Mouse (Mus musculus) frontal cortex, postnatal 36 days (tissue): ENCODE measurements around the gene Ndc1.

Experiments
- DNase-seq, 2 experiments: peaks; one replicate each; pipeline ENCODE4 v3.0.0; 2022; ENCODE audit warnings: low spot score in 2 of 2

The Ndc1 gene

GRCm38 (mm10) chr4:107442288-107442687, 74.7 kb downstream of the Ndc1 start:
- no peak for DNase-seq

GRCm38 (mm10) chr4:107442891-107443483, 75.4 kb downstream of the Ndc1 start:
- no peak for DNase-seq

GRCm38 (mm10) chr4:107443621-107444020, 76.0 kb downstream of the Ndc1 start:
- DNase-seq = no peak

GRCm38 (mm10) chr4:107448481-107448880, 80.9 kb downstream of the Ndc1 start:
- no peak for DNase-seq

- no peak for DNase-seq
These were observed 81.9 kb downstream of the Ndc1 start for GRCm38 (mm10) chr4:107449519-107449918.

- no peak for DNase-seq
These were observed 84.9 kb downstream of the Ndc1 start for GRCm38 (mm10) chr4:107452266-107453015.

- DNase-seq = peak; percentile 73 to 84
These were observed 85.8 kb downstream of the Ndc1 start for GRCm38 (mm10) chr4:107453141-107453984.

- no peak for DNase-seq
These were observed 90.0 kb downstream of the Ndc1 start for GRCm38 (mm10) chr4:107457602-107458001.

- no peak for DNase-seq
These were observed 91.3 kb downstream of the Ndc1 start for GRCm38 (mm10) chr4:107458907-107459306.

- DNase-seq = no peak
These were observed 91.9 kb downstream of the Ndc1 start for GRCm38 (mm10) chr4:107459461-107459860.

- no peak for DNase-seq
These were observed 92.9 kb downstream of the Ndc1 start for GRCm38 (mm10) chr4:107460468-107460867.
